Mouse (Mus musculus): Measurements from ENCODE around the gene Il17rc.
A peak's percentile ranks its signal among the peaks of the same experiment; 100 is the strongest.

The Il17rc gene

DNA sequence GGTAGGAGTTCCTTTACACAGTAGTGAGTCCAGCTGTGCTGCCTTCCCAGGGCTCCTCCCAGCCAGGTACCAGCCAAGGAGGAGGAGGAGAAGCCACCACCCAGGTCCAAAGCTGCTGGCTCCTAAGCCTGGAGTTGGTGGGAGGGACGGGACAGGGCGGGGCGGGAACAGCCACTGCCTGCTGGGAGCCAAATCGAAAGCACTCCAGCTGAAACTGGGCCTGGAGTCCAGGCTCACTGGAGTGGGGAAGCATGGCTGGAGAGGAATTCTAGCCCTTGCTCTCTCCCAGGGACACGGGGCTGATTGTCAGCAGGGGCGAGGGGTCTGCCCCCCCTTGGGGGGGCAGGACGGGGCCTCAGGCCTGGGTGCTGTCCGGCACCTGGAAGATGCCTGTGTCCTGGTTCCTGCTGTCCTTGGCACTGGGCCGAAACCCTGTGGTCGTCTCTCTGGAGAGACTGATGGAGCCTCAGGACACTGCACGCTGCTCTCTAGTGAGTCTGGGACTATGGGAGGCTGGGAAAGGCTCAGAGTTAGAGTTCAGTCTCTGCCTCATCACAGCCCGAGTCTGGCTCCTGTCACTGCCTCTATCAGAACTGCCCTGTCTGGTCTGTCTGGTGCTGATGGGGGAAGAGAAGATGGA, at the start of gene Il17rc:
Gene Il17rc, plus strand, starts transcription at position 131 of the 640 bp plus-strand sequence.
- peak in 1 of 2 experiments; percentile 73 for DNase-seq (ENCODE audit: low spot score in 2 of 2)

- DNase-seq (ENCODE audit: low spot score in 2 of 2), result no peak
Measured at GRCm38 (mm10) chr6:113423000-113423399, 48.2 kb upstream of the Il17rc start.

DNA sequence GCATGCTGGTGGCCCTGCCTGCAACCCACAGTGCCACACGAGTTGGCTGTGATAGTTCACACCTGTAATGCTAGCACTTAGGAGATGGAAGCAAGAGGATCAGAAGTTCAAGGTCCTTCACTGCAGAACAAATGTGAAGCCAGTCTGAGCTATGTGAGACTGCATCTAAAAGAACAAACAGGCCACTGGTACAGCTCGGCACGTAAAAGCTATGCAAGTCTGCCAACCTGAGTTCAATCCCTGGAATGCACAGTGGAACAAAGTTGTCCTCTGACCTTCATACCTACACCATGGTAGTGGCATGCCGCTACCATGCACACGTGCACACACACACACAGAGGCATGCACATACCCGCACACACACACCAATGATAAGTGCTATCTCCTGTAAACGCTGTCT, 47.0 kb upstream of the Il17rc start:
- no peak for DNase-seq (ENCODE audit: low spot score in 2 of 2)

- no peak for DNase-seq (ENCODE audit: low spot score in 2 of 2)
Measured at GRCm38 (mm10) chr6:113426696-113427095, 44.5 kb upstream of the Il17rc start.

DNA sequence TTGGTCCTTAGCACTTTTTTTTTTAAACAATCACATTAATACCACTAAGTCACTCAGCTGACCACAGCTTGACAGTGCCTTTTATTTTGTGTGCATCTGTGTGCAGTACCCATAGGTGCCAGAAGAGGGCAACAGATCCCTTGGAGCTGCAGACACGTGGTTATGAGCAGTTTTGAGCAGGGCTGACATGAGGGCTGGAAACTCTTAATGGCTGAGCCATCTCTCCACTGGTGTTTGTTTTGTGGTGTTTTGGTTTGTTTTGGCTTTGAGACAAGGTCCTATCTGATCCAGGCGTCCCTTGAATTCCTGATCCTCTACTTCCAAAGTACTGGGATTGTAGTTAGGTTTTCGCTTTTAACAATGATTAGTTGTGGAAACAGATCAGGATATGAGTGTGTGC, 43.8 kb upstream of the Il17rc start:
- peak in 1 of 2 experiments; percentile 33 for DNase-seq (ENCODE audit: low spot score in 2 of 2)

DNA sequence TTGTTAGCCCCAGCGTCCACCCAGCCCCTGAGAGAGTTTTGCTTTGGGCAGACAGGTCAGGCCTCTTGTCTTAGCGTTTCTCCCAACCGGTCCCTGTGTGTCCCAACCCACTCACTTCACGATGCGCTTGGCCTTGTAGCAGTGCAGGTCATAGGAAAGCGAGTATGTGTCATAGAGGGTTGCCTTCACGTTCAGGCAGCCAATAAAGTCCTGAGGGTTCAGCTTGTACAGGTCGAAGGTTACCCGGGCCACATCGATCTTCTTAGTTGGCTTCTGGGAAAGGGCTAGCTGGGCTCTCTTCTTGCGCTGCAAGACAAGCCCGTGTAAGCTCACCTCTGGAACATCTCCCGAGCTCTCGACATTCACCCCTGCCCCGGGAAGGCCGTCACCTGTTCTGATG, 43.2 kb upstream of the Il17rc start:
- no peak for DNase-seq (ENCODE audit: low spot score in 2 of 2)

DNA sequence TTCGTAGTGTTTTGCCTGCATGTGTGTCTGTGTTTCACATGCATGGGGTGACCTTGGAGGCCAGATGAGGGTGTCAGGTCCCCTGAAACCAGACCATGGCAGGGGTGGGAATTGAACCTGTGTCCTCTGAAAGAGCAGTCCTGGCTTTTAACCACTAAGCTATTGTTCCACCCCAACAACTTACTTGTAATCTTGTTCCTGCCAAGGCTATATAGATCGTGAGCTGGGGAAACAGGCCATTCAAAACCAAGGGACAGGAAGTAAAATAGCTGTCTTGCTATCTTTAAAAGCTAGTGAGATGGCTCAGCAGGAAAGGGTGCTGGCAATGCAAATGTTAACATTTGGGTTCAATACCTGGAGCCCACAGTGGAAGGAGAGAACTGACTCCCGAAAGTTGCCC, 41.3 kb upstream of the Il17rc start:
- no peak for DNase-seq (ENCODE audit: low spot score in 2 of 2)

- no peak for DNase-seq (ENCODE audit: low spot score in 2 of 2)
Measured at GRCm38 (mm10) chr6:113430846-113431245, 40.4 kb upstream of the Il17rc start.

GRCm38 (mm10) chr6:113431801-113432200, 39.4 kb upstream of the Il17rc start:
- no peak for DNase-seq (ENCODE audit: low spot score in 2 of 2)

- DNase-seq (ENCODE audit: low spot score in 2 of 2), result no peak
Measured at GRCm38 (mm10) chr6:113433661-113434060, 37.6 kb upstream of the Il17rc start.

GRCm38 (mm10) chr6:113434691-113435090, 36.5 kb upstream of the Il17rc start:
- DNase-seq (ENCODE audit: low spot score in 2 of 2), result peak in 1 of 2 experiments; percentile 60

- DNase-seq (ENCODE audit: low spot score in 2 of 2), result peak in 1 of 2 experiments; percentile 44
Measured at GRCm38 (mm10) chr6:113435664-113436205, 35.5 kb upstream of the Il17rc start, which contains the start of gene Cidec. Gene Cidec (minus strand): TSS chr6:113435760.

- DNase-seq (ENCODE audit: low spot score in 2 of 2), result no peak
Measured at GRCm38 (mm10) chr6:113437135-113437534, 34.1 kb upstream of the Il17rc start.

DNA sequence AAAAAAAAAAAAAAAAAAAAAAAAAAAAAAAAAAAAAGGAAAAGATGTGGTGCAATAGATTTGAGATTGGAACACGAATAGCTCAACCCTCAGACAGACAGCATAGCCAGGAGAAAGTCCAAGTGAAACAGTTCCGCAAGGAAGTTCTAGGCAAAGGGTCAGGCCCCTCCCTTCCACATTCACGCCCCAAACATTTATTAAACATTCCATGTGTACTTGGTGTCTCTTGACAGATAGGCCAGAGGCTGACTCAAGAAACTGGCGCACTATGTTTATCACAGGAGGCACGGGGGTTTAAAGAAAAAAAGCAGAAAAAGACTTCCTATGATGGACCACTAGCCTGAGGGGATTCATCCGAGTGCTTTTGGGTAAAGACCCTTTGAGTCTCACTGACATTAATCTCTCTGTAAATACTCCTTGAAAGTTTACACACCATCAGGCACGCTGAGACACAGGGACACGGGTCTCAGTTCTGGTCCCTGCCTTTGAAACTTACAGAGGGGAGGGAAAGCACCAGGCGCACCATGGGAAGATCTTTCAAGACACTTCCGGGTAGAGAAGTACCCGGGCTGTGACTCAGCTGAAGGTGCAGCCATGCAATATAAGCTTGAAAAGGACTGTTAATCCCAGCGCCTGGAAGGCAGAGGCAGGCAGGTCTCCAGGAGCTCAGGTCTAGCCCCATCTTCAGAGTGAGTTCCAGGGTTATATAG, 32.4 kb upstream of the Il17rc start:
- peak in 1 of 2 experiments; percentile 46 for DNase-seq (ENCODE audit: low spot score in 2 of 2)

DNA sequence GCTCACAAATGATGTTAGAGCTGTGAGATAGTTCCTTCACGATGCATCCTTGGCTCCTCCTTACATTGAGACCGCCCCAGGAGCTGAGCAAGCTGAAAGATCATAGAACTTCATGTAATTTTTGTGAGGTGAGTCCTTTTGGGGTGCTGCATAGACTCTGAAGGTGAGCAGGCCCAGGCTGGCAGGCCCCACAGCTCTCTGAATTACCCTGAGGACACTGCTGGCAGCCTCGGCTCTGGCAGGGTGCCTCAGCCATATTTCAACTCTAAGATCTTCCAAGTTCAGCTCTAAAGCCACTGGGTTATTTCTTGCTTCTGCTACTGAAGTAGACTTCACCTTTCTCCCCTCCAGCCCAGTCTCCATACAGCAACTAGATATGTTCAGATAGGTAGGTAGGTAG, 30.5 kb upstream of the Il17rc start:
- DNase-seq (ENCODE audit: low spot score in 2 of 2), result peak in 1 of 2 experiments; percentile 34

GRCm38 (mm10) chr6:113441147-113441680, 30.0 kb upstream of the Il17rc start:
- peak; percentile 69 to 76 for DNase-seq (ENCODE audit: low spot score in 2 of 2)

DNA sequence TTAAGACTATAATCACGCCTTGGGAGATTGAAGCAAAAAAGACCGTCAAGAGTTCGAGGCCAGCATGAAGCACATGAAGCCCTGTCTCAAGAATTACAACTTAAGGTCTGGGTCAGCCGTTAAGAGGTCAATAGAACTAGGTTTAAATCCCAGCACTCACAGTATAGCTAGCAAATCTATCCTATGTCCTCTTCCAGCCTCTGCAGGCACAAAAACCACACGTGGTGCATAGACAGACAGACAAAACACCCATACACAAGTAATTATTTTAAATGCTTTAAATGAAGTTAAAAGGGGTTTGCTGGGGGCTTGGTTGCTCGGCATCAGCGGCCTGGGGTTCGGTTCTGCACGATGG, 29.2 kb upstream of the Il17rc start:
- no peak for DNase-seq (ENCODE audit: low spot score in 2 of 2)

- peak; percentile 85 to 92 for DNase-seq (ENCODE audit: low spot score in 2 of 2)
Measured at GRCm38 (mm10) chr6:113442442-113443090, 28.7 kb upstream of the Il17rc start, which contains the start of gene Jagn1. Gene Jagn1 (plus strand): TSS chr6:113442569.

DNA sequence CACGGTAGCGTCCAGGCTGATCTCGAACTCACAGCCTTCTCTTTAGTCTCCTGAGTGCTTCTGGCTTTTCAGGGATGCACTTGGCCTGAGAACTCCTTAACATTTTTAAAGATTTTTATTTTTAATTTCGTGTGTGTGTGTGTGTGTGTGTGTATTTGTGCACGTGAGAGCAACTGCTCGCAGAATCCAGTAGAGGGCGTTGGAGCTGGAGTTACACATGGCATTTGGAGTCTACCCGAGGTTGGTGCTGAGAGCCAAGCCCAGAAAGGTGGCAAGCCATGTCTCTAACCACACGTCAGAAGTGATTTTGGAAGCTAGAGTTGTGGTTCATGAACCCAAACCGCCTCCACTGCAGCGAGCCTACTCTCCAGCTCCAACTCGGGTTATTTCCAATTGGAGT, 28.1 kb upstream of the Il17rc start:
- DNase-seq (ENCODE audit: low spot score in 2 of 2), result no peak

DNA sequence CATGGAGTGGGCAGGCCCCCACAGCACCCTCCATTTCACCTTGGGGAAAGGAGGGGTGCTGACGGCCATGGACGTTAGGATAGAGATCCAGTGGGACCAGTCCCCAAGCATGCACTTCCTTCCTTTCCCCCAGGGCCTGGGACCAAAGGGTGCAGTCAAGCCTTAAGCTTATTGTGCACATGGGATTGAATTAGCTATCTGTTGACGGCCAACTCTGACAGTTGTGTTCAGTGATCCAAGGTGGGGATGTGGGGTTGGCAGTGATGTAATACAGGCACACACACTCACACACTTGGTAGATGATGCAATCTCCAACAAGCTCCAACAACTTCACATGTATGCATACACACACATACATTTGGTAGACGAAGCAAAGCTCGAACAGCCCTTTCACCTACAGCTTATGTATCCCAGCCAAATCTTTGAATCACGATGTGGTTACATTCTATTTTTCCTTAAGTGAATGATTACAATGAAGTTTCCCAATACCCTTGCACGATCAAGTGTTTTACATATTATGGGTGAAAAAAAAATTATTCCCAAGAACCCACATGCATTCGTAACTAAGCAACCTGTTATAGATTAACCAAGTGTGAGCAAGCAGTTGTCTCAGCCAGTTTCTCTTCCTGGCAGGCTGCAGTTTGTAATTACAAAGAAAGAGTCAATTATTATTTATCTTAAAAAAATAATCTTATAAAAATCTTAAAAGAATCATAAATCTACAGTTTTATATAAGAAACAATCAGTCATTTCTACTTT, 26.8 kb upstream of the Il17rc start:
- DNase-seq (ENCODE audit: low spot score in 2 of 2), result no peak

DNA sequence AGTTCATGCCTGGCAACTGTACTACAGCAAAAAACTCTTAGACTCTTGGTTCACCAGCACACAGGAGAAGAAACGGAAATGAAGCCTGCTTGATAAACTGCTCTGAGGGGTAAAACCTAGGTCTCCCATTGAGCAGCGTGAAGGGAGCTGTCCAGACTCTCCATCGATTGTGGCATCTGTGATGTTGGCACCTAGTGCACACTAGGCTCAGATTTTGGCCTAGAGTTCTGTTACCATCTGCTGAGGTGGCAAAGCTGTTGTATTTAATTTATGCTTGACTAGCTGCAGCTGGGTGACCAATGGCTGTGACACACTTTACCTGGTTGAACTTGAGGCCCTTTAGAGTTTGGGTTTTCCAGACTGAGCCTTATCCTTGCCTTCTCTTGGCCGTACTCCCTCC, 23.6 kb upstream of the Il17rc start:
- DNase-seq (ENCODE audit: low spot score in 2 of 2), result no peak

Measured in urinary bladder, postnatal 36 days (tissue).